Mouse (Mus musculus) megakaryocyte, adult 5-6 weeks (primary cell): Measurements from ENCODE around the gene Gys1. TPM values are rescaled to one million over a fixed set of nuclear protein-coding genes. Genes with fewer than 3 reads are reported as not detected.
A peak's percentile ranks its signal among the peaks of the same experiment; 100 is the strongest.
"Not testable (repeated sequence)": the region's sequence is repeated elsewhere in the genome, so short reads cannot be mapped to it uniquely, and the experiment has no call there.

Source experiments
- ATAC-seq: 2 replicates; pipeline ENCODE4 v1.8.0; 2016; ENCODE audit warnings: mild to moderate bottlenecking, inconsistent platforms; ENCODE audit not compliant: poor library complexity, severe bottlenecking
- total RNA-seq, 2 experiments: library from RNA; stranded (forward) in 1 of 2; stranded (reverse) in 1 of 2; fragments of 153-499, 151-499 nt in 1 of 2; fragments of 221-1000, 200-1000 nt in 1 of 2; gene quantifications; 2 replicates each; pipeline versions ENCODE4 v1.2.3 to v1.2.4; 2015 to 2017

Gys1 gene
- total RNA-seq (2015) (9.8 and 10.6 TPM in 2 replicates), total RNA-seq (2017) (7.2 and 8.8 TPM in 2 replicates)

- ATAC-seq: peak; percentile 93
Observed at GRCm38 (mm10) chr7:45434203-45435015, at the start of gene Gys1. Gys1 (plus strand) TSS chr7:45434844.

- ATAC-seq: no peak
Observed at GRCm38 (mm10) chr7:45386077-45386476, 48.6 kb upstream of the Gys1 start.

- ATAC-seq: peak; percentile 65
Observed at GRCm38 (mm10) chr7:45395129-45395541, 39.5 kb upstream of the Gys1 start.

- peak; percentile 92 for ATAC-seq
Observed at GRCm38 (mm10) chr7:45395578-45396336, 38.9 kb upstream of the Gys1 start, which contains the start of gene Snrnp70. Snrnp70 (minus strand) TSS chr7:45395742.

GRCm38 (mm10) chr7:45396337-45396775 lies 38.3 kb upstream of the Gys1 start:
- not testable (repeated sequence) for ATAC-seq

- ATAC-seq: no peak
Observed at GRCm38 (mm10) chr7:45396787-45397186, 37.9 kb upstream of the Gys1 start.

- ATAC-seq: no peak
Observed at GRCm38 (mm10) chr7:45401521-45402085, 33.0 kb upstream of the Gys1 start.

- peak; percentile 75 for ATAC-seq
Observed at GRCm38 (mm10) chr7:45403532-45404261, 30.9 kb upstream of the Gys1 start.

- peak; percentile 83 for ATAC-seq
Observed at GRCm38 (mm10) chr7:45405091-45406075, 29.3 kb upstream of the Gys1 start, which contains the start of gene Kcna7. Kcna7 (plus strand) TSS chr7:45405653.

GRCm38 (mm10) chr7:45406157-45407156 lies 28.2 kb upstream of the Gys1 start:
- ATAC-seq: no peak

GRCm38 (mm10) chr7:45407836-45408235 lies 26.8 kb upstream of the Gys1 start:
- no peak for ATAC-seq

GRCm38 (mm10) chr7:45408351-45408750 lies 26.3 kb upstream of the Gys1 start:
- no peak for ATAC-seq

- no peak for ATAC-seq
Observed at GRCm38 (mm10) chr7:45408949-45409348, 25.7 kb upstream of the Gys1 start.

GRCm38 (mm10) chr7:45409497-45410163 lies 25.0 kb upstream of the Gys1 start:
- no peak for ATAC-seq

- no peak for ATAC-seq
Observed at GRCm38 (mm10) chr7:45412421-45412820, 22.2 kb upstream of the Gys1 start.

GRCm38 (mm10) chr7:45413113-45413863 lies 21.4 kb upstream of the Gys1 start, which contains the start of gene Ntf5:
Ntf5 (plus strand) TSS chr7:45413695.
- no peak for ATAC-seq
